Mouse (Mus musculus) limb, embryonic 14.5 days (tissue): ENCODE measurements around the gene Ssh3. TPM values are rescaled to one million over a fixed set of nuclear protein-coding genes. Genes with fewer than 3 reads are reported as not detected.

Experiments
- ATAC-seq: fragments of 200-750 bp; cut with Nextera tagmentation; 2 replicates; pipeline ENCODE4 v1.8.0; 2017; ENCODE audit warnings: low read depth, moderate number of reproducible peaks, moderate TSS enrichment; ENCODE audit not compliant: low FRiP score
- DNase-seq: peaks from one replicate; pipeline ENCODE4 v3.0.0-alpha.2; 2015; ENCODE audit warnings: low spot score
- H3K27ac ChIP-seq: fragments of 300-500 bp; sonication (generic); replicated peaks from 2 replicates; pipeline ENCODE4 v1.5.1; 2014; ENCODE audit warnings: low read depth, mild to moderate bottlenecking, low read length, moderate library complexity, mixed read lengths
- H3K27me3 ChIP-seq: fragments of 300-500 bp; sonication (generic); 2 replicates; pipeline ENCODE4 v1.6.1; 2014; ENCODE audit warnings: low read length, mixed read lengths; ENCODE audit not compliant: control insufficient read depth, insufficient read depth
- H3K36me3 ChIP-seq: fragments of 300-500 bp; sonication (generic); 2 replicates; pipeline ENCODE4 v1.6.1; 2014; ENCODE audit warnings: mild to moderate bottlenecking, low read length, moderate library complexity, mixed read lengths; ENCODE audit not compliant: control insufficient read depth, insufficient read depth
- H3K4me1 ChIP-seq: fragments of 300-500 bp; sonication (generic); 2 replicates; pipeline ENCODE4 v1.6.1; 2014; ENCODE audit warnings: antibody characterized with exemption, low read length, mixed read lengths; ENCODE audit not compliant: control insufficient read depth, insufficient read depth
- H3K4me2 ChIP-seq: fragments of 300-500 bp; sonication (generic); replicated peaks from 2 replicates; pipeline ENCODE4 v1.6.1; 2014; ENCODE audit warnings: low read depth, mild to moderate bottlenecking, low read length, moderate library complexity; ENCODE audit not compliant: severe bottlenecking
- H3K4me3 ChIP-seq: fragments of 300-500 bp; sonication (generic); replicated peaks from 2 replicates; pipeline ENCODE4 v1.5.1; 2014; ENCODE audit warnings: low read length
- H3K9ac ChIP-seq: fragments of 300-500 bp; sonication (generic); 2 replicates; pipeline ENCODE4 v1.6.1; 2014; ENCODE audit warnings: mild to moderate bottlenecking, low read depth, low read length, moderate library complexity; ENCODE audit not compliant: severe bottlenecking
- H3K9me3 ChIP-seq: fragments of 300-500 bp; sonication (generic); 2 replicates; pipeline ENCODE4 v1.6.1; 2016; ENCODE audit warnings: low read length; ENCODE audit not compliant: control insufficient read depth
- POLR2A ChIP-seq: fragments of 200-500 bp; IDR thresholded peaks from 2 replicates; pipeline ENCODE4 v1.8.0; 2012; ENCODE audit warnings: inconsistent platforms, mild to moderate bottlenecking, moderate library complexity, borderline replicate concordance; ENCODE audit not compliant: insufficient read depth, insufficient read length; ENCODE audit errors: extremely low read depth
- WGBS: fragments of 180-500 bp; shearing (Covaris S2); extraction: QIAGEN DNeasy Blood & Tissue Kit; methylation state at CpG from one replicate; pipeline ENCODE4 v1.1.7; 2014; 5-methylcytosine and 5-hydroxymethylcytosine counted together
- polyA plus RNA-seq, 2 experiments: library from polyadenylated mRNA; depleted of rRNA in 1 of 2; stranded (reverse) in 1 of 2; unstranded in 1 of 2; fragments of >200 nt; fragmentation: Nextera tagmentation in 1 of 2; extraction: Ambion mirVana in 1 of 2; gene quantifications; 2 replicates each; pipeline versions ENCODE4 v1.2.1 to v1.2.3; 2012 to 2014

Ssh3 gene
- polyA plus RNA-seq, 2 experiments, result 22.3 to 57.5 TPM

DNA sequence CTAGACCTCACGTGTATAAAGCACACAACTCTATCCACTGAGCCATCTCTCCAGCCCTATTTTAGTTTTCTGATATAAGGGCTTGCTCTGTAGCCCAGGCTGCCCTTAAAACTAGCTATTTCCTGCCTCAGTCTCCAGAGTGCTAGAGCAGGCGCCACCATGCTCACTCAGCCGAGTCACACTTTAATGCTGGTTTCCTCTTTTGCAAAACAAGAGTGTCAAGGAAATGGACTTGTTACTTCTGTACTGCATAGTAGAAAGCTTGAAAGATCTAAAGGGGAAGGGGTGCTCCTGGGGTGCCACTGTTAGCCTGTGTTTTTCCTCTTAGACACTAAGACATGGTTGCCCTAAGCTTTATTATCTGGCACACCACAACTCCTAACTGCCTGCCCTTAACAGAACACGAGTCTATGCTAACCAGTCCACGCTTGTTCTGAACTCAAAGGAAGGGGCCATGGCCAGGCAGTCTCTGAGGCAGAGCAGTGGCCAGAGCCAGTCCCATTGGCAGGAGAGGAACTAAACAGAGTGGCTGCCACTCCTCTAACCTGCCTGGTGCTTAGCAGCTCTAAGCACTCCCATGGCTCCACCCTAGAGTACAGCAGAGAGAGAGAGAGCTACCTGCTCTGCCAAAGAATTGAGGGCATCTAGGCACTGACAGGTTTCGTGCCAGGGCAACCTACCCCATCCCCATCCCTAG is 30.7 kb upstream of the Ssh3 start:
- Histone ChIP-seq H3K9ac (no peak overlapping the region), H3K27ac (no peak overlapping the region), H3K4me3 (no peak overlapping the region), H3K9me3 (no peaks in the 10 kb centered on the region), H3K4me1 (peaks cover 44% of the 10 kb centered on the region), H3K27me3 (no peaks in the 10 kb centered on the region), H3K36me3 (peaks cover 6% of the 10 kb centered on the region), H3K4me2 (no peak overlapping the region)
- ATAC-seq (no peak), DNase-seq (no peak)
- WGBS, result 79% methylated on average over 6 of the region's 6 CpGs
- no peak for TF ChIP-seq POLR2A

- no peak overlapping the region for H3K4me3 ChIP-seq
- no peak overlapping the region for H3K4me2 ChIP-seq
- H3K9ac ChIP-seq, result no peak overlapping the region
- ATAC-seq, result no peak
- H3K27ac ChIP-seq, result no peak overlapping the region
- no peaks in the 10 kb centered on the region for H3K27me3 ChIP-seq
- H3K9me3 ChIP-seq, result no peaks in the 10 kb centered on the region
- peaks cover 8% of the 10 kb centered on the region for H3K36me3 ChIP-seq
- no peak for DNase-seq
- TF ChIP-seq POLR2A, result no peak
- WGBS, result 82% methylated on average over 7 of the region's 7 CpGs
- H3K4me1 ChIP-seq, result peaks cover 39% of the 10 kb centered on the region
Measured at GRCm38 (mm10) chr19:4299126-4299525, 30.1 kb upstream of the Ssh3 start.

DNA sequence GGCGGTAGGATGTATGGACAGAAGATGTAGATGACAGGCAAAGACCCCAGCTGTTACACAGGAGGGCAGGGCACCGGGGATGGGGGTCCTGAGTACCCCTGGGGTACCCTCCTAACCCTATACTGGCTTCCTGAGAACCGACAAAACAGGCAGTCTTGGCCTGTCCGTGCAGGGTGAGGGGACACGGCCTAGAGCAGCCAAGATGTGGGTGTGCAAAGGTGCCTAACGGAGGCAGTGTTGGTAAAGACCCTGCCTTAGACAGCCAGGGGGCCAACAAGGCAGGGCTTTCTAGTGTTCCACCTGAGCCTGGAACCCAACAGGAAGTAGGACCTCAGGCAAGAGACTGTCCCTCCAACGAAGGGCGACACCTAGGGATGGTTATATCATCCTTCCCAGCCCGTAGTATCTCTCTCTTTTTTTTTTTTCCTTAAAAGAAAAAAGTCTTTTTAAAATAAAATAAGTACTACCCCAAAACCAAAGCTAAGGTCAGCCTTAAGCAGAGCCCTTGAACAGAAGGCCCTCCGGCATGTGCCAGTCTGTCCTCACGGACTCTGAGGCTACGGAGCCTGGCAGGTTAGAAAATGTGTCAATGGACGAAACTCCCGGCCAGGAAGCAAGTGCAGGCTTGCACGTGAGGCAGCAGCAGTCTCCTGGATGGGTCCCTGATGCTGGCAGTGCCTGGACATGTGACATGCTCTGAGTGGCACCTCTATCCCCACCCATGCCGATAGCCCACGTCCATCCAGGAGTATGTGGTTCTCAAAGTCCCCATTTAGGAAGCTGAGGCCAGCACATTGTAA is 29.5 kb upstream of the Ssh3 start:
- H3K9me3 ChIP-seq, result no peaks in the 10 kb centered on the region
- no peak overlapping the region for H3K9ac ChIP-seq
- no peak overlapping the region for H3K4me3 ChIP-seq
- DNase-seq (no peak), ATAC-seq (no peak)
- H3K4me1 ChIP-seq, result peaks cover 33% of the 10 kb centered on the region
- 83% methylated on average over 17 of the region's 17 CpGs for WGBS
- no peak for TF ChIP-seq POLR2A
- no peaks in the 10 kb centered on the region for H3K27me3 ChIP-seq
- H3K36me3 ChIP-seq, result peaks cover 14% of the 10 kb centered on the region
- H3K4me2 ChIP-seq, result no peak overlapping the region
- H3K27ac ChIP-seq, result no peak overlapping the region

- DNase-seq (no peak), ATAC-seq (no peak)
- 87% methylated on average over 5 of the region's 5 CpGs for WGBS
- no peak for TF ChIP-seq POLR2A
- H3K9ac ChIP-seq, result no peak overlapping the region
- H3K36me3 ChIP-seq, result peaks cover 18% of the 10 kb centered on the region
- H3K4me3 ChIP-seq, result no peak overlapping the region
- H3K4me1 ChIP-seq, result peaks cover 26% of the 10 kb centered on the region
- no peaks in the 10 kb centered on the region for H3K9me3 ChIP-seq
- H3K27me3 ChIP-seq, result no peaks in the 10 kb centered on the region
- no peak overlapping the region for H3K27ac ChIP-seq
- no peak overlapping the region for H3K4me2 ChIP-seq
Measured at GRCm38 (mm10) chr19:4297851-4298250, 28.9 kb upstream of the Ssh3 start.

DNA sequence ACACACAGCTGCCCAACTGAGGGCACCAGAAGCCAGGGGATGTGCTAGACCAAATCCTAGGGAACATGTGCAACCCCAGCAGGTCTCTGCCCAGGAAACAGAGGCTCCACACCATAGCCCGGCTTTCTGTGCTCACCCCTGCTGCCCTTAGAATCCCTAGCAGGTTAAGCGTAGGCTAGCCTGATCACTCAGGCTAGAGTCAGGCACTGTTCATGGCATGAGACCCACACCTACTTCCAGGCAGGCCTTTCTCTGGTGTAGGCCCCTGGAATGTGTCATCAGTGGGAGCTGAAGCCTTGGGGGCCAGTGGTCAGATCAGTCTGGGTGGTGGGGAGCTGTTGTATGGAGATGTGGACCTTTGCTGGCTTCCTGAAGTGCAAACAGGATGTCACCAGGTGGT is 27.6 kb upstream of the Ssh3 start:
- TF ChIP-seq POLR2A, result no peak

More for the DNA sequence above, 27.6 kb upstream of the Ssh3 start:
- H3K9ac ChIP-seq, result no peak overlapping the region
- ATAC-seq (no peak), DNase-seq (no peak)
- H3K4me2 ChIP-seq, result no peak overlapping the region
- H3K9me3 ChIP-seq, result no peaks in the 10 kb centered on the region
- no peak overlapping the region for H3K27ac ChIP-seq
- H3K36me3 ChIP-seq, result peaks cover 30% of the 10 kb centered on the region
- peaks cover 14% of the 10 kb centered on the region for H3K4me1 ChIP-seq
- H3K4me3 ChIP-seq, result no peak overlapping the region
- 96% methylated on average over 2 of the region's 2 CpGs for WGBS
- H3K27me3 ChIP-seq, result no peaks in the 10 kb centered on the region
